Mouse (Mus musculus) skeletal muscle tissue, adult 2 months (tissue): ENCODE data around the gene Hspbp1.
A peak's percentile ranks its signal among the peaks of the same experiment; 100 is the strongest.

Experiments
- DNase-seq: peaks from one replicate; pipeline ENCODE4 v3.0.0-alpha.2; 2012; ENCODE audit warnings: low read depth, low spot score

Gene Hspbp1

DNA sequence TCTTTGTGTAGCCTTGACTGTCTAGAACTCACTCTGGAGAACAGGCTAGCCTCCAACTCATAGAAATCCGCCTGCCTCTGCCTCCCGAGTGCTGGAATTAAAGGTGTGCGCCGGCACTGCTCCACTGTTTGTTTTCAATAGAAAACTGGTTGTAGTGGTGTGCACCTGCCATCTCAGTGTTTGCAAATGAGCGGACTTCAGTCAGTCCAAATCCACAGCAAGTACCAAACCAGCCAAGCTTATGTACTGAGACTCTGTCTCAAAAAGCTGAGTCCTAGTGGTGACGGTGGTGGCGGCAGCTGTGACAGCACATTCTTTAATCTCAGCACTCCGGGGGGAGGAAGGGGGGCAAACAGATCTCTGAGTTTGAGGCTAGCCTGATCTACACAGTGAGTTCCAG, 16.4 kb downstream of the Hspbp1 start:
- DNase-seq: no peak

DNA sequence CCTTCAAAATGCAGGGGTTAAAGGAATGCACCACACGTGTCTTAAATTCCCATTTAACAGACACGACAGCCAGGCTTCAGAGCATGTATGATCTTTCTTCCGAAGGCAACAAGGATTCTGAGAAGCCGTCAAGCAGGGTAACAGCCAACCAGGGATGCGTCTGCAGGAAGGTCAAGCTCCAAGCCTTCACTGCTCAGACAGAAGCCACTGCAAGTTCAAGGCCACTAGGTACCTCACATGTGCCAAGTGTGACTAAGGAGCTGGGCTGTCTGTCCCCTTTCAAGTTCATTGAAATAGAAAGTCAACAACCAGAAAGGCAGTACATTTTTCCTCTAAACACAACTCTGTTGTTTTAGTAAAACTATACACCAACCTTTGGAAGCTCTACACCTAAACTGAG, 18.0 kb downstream of the Hspbp1 start:
- DNase-seq: no peak

DNA sequence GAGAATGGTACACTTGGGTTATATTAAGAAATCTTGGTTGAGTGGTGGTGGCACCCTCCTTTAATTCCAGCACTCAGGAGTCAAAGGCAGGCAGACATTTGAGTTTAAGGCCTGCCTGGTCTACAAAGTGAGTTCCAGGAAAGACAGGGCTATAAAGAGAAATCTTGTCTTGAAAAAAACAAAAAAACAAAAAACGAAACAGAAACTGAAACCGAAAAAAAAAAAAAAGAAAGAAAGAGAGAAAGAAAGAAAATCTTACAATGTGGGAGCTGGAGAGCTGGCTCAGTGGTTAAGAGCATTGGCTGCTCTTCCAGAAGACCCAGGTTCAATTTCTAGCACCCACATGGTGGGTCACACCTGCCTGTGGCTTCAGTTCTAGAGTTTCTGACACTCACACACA, 21.1 kb downstream of the Hspbp1 start:
- no peak for DNase-seq

DNA sequence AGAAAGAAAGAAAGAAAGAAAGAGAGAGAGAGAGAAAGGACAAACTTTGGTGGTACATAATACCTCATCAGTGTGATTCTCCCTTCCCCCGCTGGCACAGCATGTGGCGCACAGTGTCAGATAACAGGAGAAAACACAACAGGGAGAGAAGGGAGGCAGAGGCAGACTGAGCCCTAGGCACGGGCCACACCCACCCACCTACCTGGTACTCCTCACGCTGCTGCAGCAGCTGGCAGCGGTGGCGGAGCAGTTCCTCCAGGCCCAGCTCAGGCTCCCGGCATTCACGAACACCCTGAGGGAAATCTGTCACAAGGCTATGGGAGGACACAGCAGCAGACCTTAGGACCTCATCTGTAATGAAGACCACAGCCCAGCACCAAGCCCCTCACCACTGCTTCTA, 21.7 kb downstream of the Hspbp1 start:
- DNase-seq: no peak

DNA sequence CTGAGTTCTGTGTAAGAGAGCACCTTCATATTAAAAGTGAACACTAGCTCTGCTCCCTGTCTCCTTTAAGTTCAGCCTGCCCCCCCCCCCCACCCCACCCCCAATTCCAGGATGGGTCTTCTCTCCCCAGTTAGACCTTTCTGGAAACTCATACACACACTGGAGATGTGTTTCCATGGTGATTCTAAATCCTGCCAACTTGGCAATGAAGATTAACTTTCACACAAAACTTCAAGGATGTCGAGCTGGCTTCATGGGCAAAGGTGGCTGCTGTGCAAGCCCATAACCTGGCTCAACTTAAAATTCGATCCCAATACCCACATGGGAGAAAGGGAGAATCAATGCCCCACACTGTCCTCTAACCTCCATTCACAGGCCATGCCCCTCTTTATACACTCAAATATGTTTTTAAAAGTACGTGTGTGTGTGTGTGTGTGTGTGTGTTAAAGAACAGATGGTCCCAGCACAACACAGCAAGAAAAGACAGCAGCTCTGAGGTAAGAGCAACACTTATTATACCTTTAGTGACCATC, 24.9 kb downstream of the Hspbp1 start:
- DNase-seq: no peak

DNA sequence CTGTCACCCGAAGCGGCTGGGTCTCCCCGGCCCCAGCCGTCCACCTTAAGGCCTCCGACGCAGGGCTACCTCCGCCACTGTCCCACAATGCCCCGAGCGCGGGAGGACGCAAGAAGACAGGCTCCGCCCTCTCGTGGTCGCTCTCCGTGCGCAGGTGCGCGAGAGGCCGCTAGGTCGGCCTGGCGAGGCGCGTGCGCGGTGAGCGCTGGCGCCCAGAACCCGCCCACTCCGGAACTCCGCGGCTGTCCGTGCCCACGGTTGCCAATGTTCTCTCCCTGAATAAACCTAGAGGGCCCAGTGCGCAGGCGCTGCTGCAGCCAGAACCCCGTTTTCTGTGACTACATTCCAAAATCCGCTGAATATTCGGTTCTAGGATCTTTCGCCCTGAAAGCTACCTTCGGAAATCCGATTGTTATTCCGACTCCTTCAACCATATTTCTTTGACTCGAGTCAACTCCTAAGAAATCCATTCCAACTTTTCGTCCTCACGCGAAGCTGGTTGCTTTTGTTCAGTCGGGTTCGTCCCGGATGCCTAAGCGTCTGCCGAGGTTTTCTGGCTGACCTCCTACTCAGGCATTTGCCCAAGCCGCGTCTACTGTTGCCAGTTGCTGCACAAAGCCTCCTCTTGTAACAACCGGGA, 25.8 kb downstream of the Hspbp1 start, which contains the start of gene Ppp6r1:
Gene Ppp6r1, minus strand, starts transcription at position 108 of the 640 bp plus-strand sequence.
- DNase-seq: peak; percentile 98

DNA sequence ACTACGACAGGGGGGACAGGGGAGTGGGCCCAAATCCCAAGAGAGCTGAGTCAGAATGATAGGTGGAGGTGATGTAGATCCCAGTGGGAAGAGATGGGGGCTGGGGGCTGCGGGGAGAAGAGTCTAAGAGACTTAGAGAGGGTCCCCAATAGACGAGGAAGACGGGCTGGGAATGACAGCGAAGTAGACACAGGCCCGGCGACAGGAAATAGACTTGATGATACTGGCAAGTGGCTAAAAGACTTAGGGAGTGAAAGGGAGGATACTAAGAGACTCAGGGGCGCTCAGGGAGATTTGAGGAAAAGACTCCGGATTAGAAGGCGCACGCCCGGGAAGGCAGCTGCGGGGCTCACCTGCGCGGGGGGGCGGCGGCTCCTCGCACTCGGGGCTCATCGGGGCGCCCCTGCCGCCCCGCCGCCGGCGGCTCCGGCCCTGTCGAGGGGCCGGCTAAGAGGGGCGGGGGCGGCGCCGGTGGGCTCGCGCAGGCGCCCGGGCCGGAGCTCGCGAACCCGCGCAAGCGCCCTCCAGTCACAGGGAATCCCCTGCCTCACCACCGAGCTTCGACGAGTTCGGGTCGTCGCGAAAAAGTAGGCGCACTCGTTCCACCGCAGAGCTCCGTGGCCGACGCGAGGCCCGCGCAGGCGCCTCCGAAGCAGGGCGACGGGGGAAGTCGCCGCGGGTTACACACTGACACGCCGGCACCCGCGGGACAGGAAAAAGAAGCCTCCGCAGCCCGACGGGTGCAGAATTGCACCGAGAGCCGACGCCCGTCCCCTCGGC, 26.6 kb downstream of the Hspbp1 start:
- DNase-seq: no peak

DNA sequence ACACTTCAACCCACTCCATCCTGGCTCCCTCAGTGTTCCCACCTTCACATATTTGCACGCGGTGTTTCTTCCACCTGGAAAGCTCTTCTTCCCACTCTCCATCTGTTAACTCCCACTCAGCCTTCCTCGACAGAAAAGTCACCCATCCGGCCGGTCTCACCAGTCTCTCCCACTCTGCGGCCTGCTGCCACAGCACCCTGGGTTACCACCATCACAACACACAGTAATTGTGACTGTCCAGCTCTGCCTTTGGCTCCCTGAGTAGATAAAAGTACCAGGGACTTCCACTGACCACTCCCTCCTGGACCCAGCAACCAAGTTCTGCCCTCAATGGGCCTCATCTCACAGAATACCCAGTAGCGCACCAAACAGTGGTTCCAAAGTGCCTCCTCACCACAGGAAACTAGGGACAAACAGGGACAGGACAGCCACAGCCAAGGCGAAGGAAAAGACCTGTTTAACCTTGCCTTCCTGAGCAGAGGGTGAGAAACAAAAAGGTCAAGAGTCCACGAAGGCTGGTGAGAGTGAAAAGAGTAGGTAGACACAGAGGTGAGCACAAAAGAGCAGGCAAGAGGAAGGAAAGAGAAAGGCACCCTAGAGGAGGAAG, 27.2 kb downstream of the Hspbp1 start:
- DNase-seq: no peak

DNA sequence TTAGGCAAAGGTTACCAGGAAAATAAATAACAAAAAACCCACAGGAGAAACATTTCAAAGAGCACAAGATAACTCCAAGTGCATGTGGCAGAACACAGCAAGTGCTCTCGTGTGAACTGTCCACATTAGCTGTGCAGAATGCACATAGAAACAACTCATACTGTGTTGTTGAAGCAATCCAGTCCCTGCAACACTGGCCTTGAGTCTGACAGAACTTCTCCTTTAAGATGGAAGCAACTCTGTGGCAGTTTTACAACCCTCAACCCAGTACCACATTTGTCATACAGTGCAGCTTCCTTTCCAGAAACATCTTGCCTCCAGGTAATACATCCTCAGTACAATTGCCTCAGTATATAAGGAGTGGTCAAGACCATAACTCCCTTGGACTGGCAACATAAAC, 28.1 kb downstream of the Hspbp1 start:
- DNase-seq: no peak

DNA sequence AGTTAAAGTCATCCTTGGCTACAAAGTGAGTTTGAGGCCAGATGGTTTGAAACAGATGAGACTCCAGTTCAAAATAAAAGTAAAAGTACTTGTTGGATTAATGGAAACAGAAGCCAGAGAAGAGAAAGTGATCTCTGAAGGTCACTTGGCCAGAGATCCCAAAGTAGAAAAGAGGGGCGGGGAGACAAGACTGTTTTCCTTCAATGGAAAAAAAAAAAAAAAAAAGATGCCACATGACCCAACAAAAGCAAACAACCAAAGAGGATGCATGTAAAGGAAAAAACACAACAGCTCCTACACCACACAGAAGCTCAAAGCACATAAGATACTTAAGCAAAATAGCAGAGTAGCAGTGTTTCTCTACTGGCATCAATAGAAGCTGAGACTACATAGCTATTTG, 29.0 kb downstream of the Hspbp1 start:
- no peak for DNase-seq

DNA sequence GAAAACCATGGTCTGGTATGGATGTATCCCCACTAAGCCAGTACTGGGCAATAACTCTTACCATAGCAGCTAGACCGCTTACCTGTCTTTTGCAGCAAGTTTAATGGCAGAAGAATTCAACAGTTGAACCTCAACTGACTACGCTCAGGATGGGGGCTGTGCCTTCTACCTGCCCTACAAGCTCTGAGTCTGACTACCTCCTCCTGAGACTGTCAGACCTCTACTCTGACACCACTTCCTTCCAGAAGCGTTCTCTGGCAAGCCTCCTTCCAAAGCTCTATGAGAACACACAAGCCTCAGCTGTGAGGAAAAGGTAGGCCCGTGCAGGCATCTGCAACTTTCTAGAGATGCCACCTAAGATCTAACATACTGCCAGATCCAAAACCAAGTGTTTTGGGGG, 29.5 kb downstream of the Hspbp1 start:
- no peak for DNase-seq

DNA sequence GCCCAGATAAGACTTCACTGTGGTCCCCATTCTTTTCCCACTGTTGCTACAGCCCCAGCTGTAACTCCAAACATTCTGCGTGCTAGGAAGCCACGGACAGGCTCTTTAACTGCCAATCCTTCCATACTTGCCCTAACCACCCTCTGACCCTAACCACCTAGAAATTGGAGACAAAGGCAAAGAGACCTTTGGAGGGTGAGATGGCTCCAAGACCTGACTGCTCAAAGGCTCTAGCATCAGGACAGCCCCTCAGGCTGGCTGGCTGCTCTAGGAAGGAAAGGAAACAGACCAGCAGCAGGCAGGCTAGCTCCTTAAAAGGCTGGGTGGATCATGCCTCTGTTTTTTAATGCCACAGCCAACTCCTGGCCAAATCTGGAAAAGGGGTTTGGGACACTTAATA, 30.6 kb downstream of the Hspbp1 start:
- DNase-seq: no peak

DNA sequence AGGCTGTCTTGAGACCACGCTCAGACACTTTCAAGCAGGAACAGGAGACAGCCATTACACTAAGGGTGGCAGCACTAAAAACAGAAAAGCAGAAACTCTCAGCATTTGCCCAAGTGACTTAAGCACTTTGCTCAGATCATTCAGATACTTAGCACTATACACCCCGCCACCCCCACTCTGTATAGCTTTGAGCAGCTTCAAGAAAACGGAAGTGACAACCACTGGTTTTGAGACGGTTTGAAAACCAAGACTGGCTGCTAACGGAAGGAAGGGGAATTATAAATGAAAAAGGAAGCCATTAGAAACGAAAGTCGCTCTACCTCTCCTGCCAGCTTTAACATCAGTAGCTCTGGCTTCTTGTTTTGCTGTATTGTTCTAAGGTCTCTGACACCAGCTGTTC, 31.1 kb downstream of the Hspbp1 start:
- peak; percentile 44 for DNase-seq

DNA sequence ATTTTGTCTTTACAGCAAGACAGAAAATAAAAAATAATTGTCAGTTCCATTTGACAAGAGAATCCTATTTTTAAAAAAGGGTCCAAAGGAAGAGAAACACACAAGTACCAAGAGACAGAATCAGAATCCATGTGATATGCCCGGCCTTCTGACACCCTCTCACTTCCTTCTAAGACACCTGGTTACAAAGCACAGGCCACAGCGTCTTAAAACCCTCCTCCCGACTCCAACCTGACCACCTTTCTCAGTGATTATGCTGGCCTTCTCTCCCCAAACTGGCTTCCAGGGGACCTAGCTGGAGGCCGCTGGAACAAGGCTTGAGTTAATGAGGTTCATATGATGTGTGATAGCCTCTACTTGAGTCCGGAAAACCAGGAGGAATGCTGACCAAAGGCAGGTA, 31.5 kb downstream of the Hspbp1 start:
- no peak for DNase-seq

DNA sequence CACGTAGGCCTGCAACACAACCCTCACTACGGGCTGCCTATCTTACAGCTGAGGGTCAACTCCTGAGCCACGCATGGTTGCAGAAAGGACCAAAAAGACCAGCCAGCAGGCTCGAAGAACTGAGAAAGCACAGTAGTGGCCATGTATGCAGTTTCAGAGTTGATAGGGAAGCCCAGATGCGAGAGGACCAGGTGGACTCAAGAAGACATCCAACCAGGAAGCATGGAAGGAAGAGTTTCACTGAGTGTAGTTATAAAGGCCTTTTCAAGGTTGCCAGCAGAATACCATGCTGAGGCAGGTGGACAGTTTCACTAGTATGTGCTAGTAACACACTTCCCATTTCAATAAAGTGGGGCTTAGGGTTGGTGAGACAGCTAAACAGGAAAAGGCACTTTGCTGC, 32.1 kb downstream of the Hspbp1 start:
- no peak for DNase-seq

DNA sequence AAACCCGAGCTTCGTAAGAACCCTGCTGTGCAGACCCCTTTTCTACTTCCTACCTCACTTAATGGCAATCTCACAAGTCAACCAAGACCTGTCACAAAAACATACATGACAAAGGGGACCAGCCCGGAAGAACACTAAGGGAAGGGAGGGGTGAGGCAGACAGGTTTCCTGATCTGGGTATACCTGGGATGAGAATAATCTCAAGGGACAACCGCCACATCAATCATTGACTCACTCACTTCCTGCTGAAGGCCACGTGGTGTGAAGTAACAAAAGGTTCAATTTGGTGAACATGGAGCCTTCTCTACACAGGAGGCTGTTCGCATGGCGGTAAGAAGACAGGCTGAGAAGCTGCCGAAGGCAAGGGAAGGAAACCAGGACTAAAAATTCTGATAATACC, 33.3 kb downstream of the Hspbp1 start:
- DNase-seq: no peak

DNA sequence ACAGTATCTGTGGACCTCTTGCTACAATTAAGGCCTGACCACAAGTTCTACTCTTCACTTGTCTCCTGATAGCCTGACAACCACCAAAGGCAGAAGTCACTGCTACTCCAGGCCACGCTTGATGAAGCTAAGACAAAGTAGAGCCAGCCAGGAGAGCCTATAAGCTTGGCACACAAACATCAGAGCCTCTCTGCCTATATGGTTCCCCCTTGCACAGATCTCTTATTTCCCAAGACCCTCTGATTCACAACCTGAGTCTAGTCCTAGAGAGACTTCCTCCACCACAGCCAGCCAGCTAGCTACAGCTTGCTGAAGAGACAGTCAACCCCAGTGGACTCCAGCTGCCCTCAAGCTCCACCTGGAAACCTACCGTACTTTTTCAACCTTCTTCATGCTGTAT, 36.9 kb downstream of the Hspbp1 start:
- DNase-seq: no peak

DNA sequence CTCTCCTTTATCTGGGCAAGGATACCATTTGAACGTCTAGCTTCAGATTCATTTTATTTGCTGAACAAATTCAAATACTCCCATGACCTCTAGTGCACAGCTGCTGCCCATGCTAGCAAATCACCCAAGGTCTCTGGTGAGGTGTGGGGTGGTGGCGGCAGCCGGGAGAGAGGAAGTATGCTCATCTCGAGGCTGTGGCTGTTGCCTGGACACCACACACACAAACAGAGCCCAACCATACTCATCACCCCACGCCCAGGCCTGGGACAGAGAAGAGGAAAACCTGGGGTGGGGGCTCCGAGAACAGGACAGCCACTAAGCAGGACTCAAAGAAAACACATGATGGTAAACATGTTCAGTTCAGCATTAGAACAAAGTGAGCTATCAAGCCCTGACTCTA, 37.6 kb downstream of the Hspbp1 start:
- DNase-seq: no peak

DNA sequence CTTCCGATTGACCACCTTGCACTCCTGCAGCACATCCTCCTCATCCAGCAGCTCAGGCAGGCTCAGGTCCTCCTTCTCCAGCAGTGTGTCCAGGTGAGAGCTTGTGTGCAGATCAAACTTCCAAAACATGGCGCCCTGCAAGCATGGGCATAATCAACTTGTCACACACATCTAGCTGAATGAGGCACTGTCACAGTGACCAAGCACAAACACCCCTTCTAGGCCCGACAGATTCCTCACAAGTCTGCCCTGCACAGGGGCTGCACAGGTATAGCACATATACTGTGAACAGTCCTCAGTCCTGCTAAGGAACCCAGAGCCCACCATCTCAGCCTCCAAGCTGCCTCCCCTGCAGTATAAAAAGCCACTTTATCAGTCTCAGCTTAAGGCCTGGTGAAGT, 38.1 kb downstream of the Hspbp1 start:
- no peak for DNase-seq

DNA sequence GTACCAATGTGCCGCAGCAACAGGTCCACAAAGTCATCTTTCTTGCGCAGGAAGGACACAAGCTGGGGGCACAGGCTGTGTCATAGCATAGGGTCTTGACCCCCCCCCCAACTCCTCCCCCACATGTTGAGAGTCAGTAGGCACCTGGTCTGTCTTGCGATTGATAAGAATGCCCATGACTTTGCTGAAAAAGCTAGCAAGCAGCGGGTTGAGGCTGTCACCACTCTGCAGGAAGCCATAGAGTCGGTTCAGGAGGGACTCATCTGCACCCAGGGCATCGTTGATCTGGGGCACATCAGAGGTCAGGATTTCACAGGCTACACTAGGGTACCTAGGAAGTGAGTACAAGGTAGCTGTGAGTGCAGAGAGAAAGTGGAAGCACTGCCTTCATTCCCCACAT, 41.6 kb downstream of the Hspbp1 start:
- DNase-seq: no peak

DNA sequence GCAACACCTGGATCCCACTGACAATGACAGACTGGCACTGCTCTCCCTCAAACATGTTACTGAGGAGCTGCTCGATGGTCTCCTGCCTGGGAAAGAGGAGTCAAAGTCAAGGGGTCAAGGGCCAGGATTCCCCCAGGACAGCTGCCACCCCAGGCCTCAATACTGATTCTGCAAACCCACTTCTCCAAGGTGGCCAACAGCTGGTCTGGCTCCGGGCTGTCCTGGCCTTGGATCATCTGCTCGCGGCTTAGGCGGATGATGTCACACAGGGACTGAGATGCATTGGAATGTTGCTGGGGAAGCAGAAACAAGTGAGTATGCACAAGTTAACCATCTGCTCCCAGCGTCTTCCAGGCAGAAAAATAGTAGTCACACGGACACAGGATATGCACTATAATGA, 42.9 kb downstream of the Hspbp1 start:
- no peak for DNase-seq

DNA sequence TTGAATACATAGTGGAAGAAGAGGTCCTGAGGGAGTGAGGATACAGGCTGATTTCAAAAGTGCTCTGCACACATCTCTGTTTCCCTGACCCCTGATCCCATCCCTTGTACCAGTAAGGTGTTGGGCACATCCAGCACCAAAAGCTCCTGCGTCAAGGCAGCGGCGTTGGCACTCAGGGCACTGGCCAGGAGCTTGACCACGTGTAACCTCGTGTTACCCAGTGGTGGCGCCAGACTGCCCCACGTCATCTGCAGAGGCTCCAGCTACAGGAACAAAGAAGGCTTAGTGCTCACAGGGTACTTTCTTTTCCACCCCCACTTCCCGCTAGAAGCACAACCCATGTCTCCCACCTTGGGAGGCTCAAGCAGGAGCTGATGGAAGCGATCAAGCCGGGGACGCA, 43.7 kb downstream of the Hspbp1 start:
- DNase-seq: no peak

DNA sequence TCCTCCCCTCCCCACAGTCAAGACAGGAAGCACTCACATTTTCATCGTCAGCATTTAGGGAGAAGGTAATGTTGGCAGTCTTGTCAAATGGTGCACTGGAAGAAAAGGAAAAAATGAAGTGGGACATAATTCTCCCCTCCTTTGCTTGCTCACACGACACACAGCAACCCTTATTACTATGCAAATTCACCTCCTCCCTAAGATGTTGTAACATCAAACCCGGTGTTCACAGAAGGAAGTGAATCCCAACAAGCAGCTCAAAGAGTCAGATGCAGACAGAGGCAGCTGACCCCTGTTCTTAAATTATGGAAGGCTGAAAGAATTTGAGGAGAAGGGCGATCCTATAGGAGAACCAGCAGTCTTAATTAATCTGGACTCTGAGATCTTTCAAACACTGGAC, 48.7 kb downstream of the Hspbp1 start:
- no peak for DNase-seq
